Mouse (Mus musculus) frontal cortex, postnatal 14 days (tissue): ENCODE results near the gene Gm17019.
"Not testable (repeated sequence)": the region's sequence is repeated elsewhere in the genome, so short reads cannot be mapped to it uniquely, and the experiment has no call there.

Experiments used
- DNase-seq, 2 experiments: peaks; one replicate each; pipeline ENCODE4 v3.0.0; 2022; ENCODE audit warnings: low spot score in 2 of 2

Gene Gm17019

DNA sequence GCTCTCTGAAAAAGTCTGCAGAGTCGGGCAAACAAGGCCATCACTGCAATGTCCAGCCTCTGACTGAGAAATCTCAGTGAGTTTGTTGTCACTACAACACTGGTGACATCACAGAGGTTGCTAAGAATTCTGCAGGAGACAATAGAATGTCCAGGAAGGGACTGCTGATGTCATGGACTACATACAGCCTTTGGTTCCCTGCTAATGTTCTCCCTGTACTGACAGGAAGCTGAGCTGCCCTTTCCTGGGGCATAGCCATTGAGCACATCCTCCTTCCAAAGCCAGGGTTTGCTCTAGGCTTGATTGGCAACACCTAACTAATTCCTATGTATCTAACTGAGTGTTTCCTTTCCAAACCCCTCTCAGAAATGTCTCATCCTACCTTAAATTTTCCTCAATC is at the start of gene Gm17019:
Gene Gm17019 (minus strand): TSS at position 101 of the 400 bp plus-strand sequence.
- DNase-seq: not testable (repeated sequence)

GRCm38 (mm10) chr5:15062385-15062715 is 29.6 kb upstream of the Gm17019 start:
- DNase-seq: not testable (repeated sequence)

DNA sequence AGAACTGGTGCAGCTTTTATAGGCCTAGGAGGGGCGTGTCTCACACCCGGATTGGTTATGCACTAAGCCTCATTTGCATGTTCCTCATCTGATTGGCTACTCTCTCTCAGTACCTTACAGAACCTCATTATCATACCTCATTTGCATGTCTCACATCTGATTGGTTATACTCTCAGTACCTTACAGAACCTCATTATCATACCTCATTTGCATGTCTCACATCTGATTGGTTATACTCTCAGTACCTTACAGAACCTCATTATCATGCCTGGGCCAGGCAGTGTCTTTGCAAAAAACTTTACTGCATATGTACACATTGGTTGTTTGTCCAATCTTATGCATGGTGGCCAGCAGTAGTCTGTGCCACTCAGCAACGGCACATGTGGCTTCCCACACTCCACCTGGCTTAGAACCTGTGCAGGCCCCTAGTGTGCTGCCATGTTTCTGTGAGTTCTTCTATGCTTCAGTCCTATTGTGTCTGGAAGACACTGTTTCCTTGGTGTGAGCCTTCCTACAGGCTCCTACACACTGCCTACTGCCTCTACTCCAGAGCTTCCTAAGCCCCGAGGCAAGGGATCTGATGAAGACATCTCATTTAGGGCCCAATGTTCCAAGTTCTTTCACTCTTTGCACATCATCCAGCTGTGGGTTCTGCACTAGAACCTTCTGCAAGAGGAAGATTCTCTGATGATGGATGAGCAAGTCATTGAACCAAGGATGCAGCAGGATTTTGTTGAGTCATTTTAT is 29.0 kb upstream of the Gm17019 start:
- DNase-seq: not testable (repeated sequence)

DNA sequence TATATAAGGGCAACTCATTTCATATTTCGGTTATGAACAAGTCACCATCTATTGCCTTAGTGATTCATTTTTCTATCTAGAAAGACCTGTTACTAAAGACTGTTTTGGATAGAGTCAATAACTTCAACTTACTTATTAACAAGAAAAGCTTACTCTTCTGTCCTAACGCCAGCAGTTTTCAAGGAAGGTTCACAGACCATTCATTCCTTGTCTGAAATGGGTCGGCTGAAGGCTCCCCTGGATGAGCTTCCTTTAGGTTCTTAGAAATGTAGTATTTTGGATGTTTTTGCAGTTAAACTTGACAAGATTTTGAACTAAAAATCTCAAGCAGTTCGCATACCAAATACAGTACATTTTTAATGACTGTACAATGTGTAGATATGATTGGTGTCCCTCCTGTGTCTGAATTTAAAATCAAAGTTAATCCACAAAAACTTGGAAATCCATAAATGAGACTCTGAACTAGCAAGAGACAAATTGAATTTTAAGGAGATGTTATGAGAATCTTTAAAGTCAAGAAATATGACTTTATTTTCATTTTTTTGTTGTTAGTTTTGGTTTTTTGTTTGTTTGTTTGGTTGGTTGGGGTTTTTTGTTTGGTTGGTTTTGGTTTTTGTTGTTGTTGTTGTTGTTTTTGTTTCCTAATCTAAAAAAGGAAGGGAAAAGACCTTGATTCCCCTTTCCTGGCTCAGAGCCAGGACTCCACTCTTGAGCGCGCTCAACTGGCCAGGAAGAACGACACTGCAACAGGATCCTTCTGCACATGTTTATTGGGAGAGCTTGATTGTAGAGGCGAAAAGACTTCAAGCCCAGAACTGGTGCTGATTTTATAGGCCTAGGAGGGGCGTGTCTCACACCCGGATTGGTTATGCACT is 21.6 kb upstream of the Gm17019 start:
- not testable (repeated sequence) for DNase-seq

DNA sequence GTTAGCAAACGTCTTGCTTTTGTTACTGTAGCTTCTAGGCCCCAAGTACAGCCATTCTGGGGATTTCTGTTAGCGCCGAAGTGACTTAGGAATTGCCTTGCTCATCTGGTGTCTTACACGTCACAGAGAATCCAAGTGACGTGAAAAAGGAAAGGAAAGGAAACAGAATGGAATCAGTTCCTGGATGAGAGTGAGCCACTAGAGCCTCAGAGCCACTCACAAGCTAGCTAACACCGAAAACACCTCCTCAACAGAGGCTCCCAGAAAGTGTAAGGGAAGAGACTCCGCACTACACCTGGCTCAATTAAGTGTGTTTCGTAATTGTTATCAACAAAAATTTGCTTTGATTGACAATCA is 20.8 kb upstream of the Gm17019 start:
- DNase-seq: not testable (repeated sequence)

DNA sequence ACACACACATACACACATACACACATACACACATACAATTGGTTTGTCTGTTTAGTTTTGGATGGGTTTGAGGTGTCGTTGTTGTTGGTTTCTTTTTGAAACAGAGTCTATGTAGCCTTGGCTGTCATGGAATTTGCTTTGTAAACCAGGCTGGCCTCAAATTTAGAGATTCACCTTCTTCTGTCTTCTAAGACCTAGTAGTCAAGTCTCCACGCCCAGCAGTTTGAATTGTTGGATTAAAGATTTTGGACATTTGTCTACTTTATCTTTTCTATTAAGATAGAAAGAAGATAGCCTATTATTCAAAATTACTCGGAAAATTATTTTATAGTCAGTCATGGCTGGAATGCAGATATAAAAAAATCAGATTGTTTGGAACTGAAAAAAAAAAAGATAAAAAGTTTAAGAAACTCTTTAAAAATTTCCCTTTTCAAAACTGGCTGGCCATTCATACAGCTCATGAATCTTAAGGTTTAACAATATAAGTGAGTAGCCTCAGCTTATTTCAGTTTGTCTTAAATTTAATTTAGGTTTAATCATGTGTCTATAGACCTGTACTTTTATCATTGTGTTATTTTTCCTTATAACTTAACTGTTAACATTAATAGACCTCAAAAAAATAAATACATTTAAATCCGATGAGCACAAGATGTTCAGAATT is 20.3 kb upstream of the Gm17019 start:
- DNase-seq: not testable (repeated sequence)

DNA sequence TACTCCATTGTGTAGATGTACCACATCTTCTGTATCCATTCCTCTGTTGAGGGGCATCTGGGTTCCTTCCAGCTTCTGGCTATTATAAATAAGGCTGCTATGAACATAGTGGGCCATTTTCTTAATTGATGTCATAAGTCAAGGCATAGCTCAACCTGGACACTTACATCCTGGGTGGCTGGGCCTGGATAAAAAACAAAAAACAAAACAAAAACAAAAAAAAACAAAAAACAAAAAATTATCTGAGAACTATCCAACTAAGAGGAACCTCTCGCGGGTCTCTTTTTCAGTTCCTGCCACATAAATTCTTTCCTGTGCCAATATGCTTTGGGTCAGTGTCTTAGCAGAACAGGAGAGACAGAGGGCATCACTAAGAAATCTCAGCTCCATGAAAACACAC is 18.0 kb upstream of the Gm17019 start:
- not testable (repeated sequence) for DNase-seq

- not testable (repeated sequence) for DNase-seq
These were observed 12.3 kb upstream of the Gm17019 start for GRCm38 (mm10) chr5:15044830-15045767.

GRCm38 (mm10) chr5:15040784-15041183 is 8.0 kb upstream of the Gm17019 start:
- DNase-seq: not testable (repeated sequence)

DNA sequence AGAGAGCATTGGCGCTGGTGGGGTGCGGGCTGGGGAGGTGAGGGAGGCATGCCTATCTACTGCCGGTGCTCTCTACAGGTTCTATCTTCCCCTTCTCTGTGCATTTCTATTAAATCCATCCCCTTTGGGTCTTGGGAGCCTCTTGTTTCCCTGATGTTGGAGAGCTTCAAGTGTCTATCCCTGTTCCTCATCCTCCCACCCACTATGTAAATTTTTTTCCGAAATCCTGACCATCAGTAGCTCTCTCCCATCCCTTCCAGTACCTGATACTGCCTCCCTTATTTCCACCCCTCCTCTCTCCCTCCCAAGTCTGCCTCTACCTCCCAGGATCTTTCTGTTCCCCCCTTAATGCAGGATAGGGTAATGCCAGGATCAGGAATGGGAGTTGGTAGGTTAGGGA is 7.2 kb upstream of the Gm17019 start:
- DNase-seq: not testable (repeated sequence)

- DNase-seq: not testable (repeated sequence)
These were observed 8.5 kb downstream of the Gm17019 start for GRCm38 (mm10) chr5:15024316-15024715.

- DNase-seq: not testable (repeated sequence)
These were observed 12.7 kb downstream of the Gm17019 start for GRCm38 (mm10) chr5:15020067-15020466.

DNA sequence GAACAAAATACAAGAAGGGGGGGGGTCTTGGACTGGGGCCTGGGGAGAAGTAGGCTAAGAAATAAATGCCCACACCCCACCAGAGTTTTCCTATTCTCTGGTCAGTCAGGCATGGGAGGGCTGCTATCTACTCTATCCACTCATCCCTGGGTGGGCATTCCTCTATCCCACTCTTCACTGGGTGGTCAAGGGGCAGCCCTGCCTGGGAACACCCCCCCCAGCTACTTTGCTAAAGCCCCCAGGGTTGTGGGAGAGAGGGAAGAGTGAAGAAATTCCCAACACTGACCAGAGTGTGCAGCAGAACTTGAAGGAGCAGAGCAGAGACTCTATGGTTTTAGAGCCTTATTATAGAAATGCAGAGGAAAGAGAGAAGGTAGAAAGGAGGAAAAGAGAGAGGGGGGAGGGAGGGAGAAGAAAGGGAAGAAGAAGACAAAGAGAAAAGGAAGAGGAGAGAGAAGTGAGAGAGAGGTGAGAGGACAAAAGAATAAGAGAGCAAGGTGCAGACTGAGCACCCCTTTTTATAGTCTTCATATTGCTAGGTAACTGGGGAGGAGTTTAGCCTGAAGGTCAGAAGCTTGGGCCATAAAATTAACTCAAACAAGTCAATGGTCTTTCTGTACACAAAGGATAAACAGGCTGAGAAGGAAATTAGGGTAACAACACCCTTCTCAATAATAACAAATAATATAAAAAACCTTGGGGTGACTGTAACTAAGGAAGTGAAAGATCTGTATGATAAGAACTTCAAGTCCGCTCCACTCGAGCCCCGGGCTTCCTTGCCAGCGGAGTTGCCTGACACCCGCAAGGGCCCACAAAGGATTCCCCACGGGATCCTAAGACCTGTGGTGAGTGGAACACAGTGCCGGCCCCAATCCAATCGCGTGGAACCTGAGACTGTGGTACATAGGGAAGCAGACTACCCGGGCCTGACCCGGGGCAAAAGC is 21.9 kb downstream of the Gm17019 start:
- DNase-seq: not testable (repeated sequence)

- DNase-seq: not testable (repeated sequence)
These were observed 25.9 kb downstream of the Gm17019 start for GRCm38 (mm10) chr5:15006907-15007306.

DNA sequence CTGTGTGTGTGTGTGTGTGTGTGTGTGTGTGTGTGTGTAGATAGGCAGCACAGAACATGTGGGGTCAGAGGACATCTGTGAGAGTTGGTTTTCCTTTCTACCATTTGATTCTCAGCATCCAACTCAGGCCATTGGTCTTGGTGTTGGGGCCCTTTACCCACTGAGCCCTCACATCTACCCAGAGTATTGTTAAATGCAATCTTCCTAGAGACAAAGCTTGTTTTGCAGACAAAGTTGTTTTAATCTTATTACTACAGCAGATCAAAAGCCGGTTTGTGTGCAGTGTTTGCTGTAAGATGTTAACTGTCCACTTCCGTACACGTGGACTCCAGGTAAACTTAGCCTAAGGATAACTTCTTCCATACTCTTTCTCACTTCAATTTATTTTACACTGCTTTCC is 26.5 kb downstream of the Gm17019 start:
- DNase-seq: not testable (repeated sequence)

DNA sequence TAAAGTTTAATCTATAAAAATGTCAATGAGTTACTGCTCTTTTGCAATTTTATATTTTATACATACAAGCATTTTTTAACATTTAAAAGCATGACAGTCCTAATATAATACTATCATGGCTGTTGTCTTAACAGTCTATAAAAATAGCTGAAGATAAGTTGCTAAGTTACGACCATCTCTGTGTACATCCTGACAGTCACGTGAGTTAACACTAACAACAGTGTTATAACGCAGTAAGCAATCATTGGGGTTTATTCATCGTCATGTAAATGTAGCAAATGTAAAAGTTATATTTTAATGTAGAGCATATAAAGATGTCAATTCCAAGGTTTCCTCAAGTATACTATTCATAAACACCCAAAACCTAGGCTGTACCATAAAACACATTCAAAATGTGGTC is 27.2 kb downstream of the Gm17019 start:
- DNase-seq: not testable (repeated sequence)

DNA sequence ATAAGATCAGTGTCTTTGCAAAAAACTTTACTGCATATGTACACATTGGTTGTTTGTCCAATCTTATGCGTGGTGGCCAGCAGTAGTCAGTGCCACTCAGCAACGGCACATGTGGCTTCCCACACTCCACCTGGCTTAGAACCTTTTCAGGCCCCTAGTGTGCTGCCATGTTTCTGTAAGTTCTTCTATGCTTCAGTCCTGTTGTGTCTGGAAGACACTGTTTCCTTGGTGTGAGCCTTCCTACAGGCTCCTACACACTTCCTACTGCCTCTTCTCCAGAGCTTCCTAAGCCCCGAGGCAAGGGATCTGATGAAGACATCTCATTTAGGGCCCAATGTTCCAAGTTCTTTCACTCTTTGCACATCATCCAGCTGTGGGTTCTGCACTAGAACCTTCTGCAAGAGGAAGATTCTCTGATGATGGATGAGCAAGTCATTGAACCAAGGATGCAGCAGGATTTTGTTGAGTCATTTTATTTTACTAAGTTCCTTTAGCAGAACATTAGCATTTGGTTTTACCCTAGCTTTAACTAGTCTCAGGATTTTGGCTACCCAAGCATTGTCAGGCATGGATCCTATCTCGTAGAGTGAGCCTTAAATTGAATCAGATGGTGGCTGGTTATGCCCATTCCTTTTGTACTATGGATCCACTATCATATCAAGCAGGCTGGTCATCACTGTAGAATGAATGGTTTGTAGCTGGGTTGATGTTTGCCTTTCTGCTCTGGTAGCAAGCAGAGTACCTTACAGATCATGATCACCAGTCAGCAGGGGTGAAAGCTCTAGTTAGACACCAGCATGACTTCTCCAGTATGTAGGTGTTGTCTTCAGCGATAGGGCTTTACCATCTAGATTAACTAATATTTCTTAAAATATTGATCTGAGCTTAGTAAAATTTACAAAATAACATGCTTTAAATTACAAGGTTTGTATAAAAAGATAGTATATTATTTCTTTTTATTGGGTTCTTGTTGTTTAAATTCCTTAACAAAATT is 27.9 kb downstream of the Gm17019 start:
- not testable (repeated sequence) for DNase-seq

DNA sequence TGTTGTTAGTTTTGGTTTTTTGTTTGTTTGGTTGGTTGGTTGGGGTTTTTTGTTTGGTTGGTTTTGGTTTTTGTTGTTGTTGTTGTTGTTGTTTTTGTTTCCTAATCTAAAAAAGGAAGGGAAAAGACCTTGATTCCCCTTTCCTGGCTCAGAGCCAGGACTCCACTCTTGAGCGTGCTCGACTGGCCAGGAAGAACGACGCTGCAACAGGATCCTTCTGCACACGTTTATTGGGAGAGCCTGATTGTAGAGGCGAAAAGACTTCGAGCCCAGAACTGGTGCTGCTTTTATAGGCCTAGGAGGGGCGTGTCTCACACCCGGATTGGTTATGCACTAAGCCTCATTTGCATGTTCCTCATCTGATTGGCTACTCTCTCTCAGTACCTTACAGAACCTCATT is 34.7 kb downstream of the Gm17019 start:
- DNase-seq: not testable (repeated sequence)

DNA sequence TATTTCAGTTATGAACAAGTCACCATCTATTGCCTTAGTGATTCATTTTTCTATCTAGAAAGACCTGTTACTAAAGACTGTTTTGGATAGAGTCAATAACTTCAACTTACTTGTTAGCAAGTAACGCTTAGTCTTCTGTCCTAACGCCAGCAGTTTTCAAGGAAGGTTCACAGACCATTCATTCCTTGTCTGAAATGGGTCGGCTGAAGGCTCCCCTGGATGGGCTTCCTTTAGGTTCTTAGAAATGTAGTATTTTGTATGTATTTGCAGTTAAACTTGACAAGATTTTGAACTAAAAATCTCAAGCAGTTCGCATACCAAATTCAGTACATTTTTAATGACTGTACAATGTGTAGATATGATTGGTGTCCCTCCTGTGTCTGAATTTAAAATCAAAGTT is 35.2 kb downstream of the Gm17019 start:
- not testable (repeated sequence) for DNase-seq
